Mouse (Mus musculus) intestine, postnatal 0 days (tissue): ENCODE data around the gene Fam192a. TPM values are rescaled to one million over a fixed set of nuclear protein-coding genes. Genes with fewer than 3 reads are reported as not detected.

Experiments
- ATAC-seq: fragments of 200-750 bp; cut with Nextera tagmentation; 2 replicates; pipeline ENCODE4 v1.8.0; 2017; ENCODE audit warnings: mild to moderate bottlenecking, moderate TSS enrichment, moderate library complexity
- H3K27ac ChIP-seq: fragments of 300-500 bp; sonication (generic); 2 replicates; pipeline ENCODE4 v1.5.1; 2014; ENCODE audit warnings: mild to moderate bottlenecking, low read depth, low read length, moderate library complexity
- H3K27me3 ChIP-seq: fragments of 300-500 bp; sonication (generic); replicated peaks from 2 replicates; pipeline ENCODE4 v1.6.1; 2014; ENCODE audit warnings: low read length, mixed read lengths; ENCODE audit not compliant: control insufficient read depth, insufficient read depth
- H3K36me3 ChIP-seq: fragments of 300-500 bp; sonication (generic); 2 replicates; pipeline ENCODE4 v1.6.1; 2014; ENCODE audit warnings: mild to moderate bottlenecking, moderate library complexity; ENCODE audit not compliant: control insufficient read depth, insufficient read depth
- H3K4me1 ChIP-seq: fragments of 300-500 bp; sonication (generic); replicated peaks from 2 replicates; pipeline ENCODE4 v1.6.1; 2014; ENCODE audit warnings: antibody characterized with exemption, low read length, mixed read lengths; ENCODE audit not compliant: control insufficient read depth, insufficient read depth
- H3K4me2 ChIP-seq: fragments of 300-500 bp; sonication (generic); replicated peaks from 2 replicates; pipeline ENCODE4 v1.6.1; 2014; ENCODE audit warnings: low read depth, mild to moderate bottlenecking, moderate library complexity
- H3K4me3 ChIP-seq: fragments of 300-500 bp; sonication (generic); 2 replicates; pipeline ENCODE4 v1.5.1; 2014; ENCODE audit warnings: low read depth, low read length
- H3K9ac ChIP-seq: fragments of 300-500 bp; sonication (generic); 2 replicates; pipeline ENCODE4 v1.6.1; 2014; ENCODE audit warnings: mild to moderate bottlenecking, low read depth, low read length
- H3K9me3 ChIP-seq: fragments of 300-500 bp; sonication (generic); 2 replicates; pipeline ENCODE4 v1.6.1; 2016; ENCODE audit warnings: mixed run types; ENCODE audit not compliant: control insufficient read depth
- CTCF ChIP-seq: sonication (generic); IDR thresholded peaks from 2 replicates; pipeline ENCODE4 v1.5.1; 2016; ENCODE audit warnings: low read depth, mild to moderate bottlenecking, control low read depth, antibody characterized with exemption, moderate library complexity
- WGBS: fragments of 180-500 bp; shearing (Covaris S2); extraction: QIAGEN DNeasy Blood & Tissue Kit; methylation state at CpG from one replicate; pipeline ENCODE4 v1.1.7; 2014; 5-methylcytosine and 5-hydroxymethylcytosine counted together
- polyA plus RNA-seq: library from polyadenylated mRNA; unstranded; fragments of >200 nt; fragmentation: Nextera tagmentation; extraction: Ambion mirVana; gene quantifications from 2 replicates; pipeline ENCODE4 v1.2.1, GENCODE M21; 2015

The Fam192a gene
- 44.5 and 57.0 TPM in 2 replicates for polyA plus RNA-seq

DNA sequence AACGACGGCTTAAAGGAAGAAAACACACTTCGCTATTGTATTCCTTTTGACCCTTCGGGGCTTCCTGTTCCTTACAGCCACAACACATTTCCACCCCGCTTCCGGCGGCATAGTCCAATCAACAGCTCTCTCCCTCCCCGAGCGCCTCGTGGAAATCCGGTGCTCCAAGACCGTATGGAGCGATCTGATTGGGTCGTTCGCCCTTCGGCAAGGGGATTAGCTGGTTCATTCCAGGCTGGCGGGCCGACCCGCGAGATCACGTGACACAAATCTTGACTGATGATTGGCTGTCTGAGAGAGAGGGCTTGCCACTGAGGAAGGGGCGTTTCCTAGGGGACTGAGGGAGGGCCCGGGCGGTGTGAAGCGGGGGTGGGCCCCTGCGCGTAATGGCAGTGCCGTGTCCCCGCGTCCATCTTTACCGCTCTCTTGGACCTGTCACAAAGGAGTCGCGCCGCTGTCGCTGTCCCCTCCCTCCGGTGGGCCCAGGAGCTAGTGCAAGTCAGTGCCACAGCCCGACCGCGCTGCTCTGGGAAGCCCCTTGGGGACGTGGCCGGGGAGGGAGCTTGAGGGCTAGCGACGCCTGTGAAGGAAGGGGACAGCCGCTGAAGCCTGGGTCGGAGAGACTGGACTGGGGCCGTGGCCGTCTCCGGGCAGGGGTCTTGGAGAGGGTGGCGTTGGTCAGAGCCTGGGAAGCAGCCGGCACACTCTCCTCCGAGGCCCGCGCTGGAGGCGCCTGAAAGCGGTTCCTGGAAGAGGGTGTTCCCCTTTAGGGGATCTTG, at the start of gene Fam192a, which contains the start of gene Rspry1:
Fam192a (minus strand) TSS at position 391 of the 779 bp plus-strand sequence.
Rspry1 (plus strand) TSS at position 331 of the 779 bp plus-strand sequence.
- H3K4me1 ChIP-seq: no peaks in the 10 kb centered on the region
- H3K27me3 ChIP-seq: no peaks in the 10 kb centered on the region
- peak within 1 kb of the TSS; percentile 96 for H3K27ac ChIP-seq
- 0 out of 2 replicates have a peak, but pooled peaks have one; percentile 4 for TF ChIP-seq CTCF
- ATAC-seq: peak; percentile 100
- no peaks in the 10 kb centered on the region for H3K36me3 ChIP-seq
- WGBS: under 1% methylated on average over 55 of the region's 55 CpGs
- peak within 1 kb of the TSS; percentile 89 for H3K4me2 ChIP-seq
- peak within 1 kb of the TSS; percentile 97 for H3K9ac ChIP-seq
- no peaks in the 10 kb centered on the region for H3K9me3 ChIP-seq
- peak within 1 kb of the TSS; percentile 100 for H3K4me3 ChIP-seq

DNA sequence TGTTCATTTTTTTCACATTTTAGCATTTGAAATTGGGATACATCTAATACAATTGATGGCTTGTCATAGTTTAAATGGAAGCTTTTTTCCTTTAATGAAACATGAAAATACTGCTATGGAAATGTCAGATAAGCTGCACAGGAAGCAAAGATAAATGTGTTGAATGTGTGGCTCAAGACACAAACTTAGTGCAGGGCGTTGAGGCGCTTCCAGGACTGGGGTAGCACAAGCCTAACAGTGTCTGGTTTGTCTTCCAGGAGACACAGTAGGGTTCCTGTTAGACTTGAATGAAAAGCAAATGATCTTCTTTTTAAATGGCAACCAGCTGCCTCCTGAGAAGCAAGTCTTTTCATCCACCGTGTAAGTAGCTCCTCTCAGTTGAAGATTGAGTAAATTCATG, 47.7 kb upstream of the Fam192a start:
- TF ChIP-seq CTCF: no peak
- ATAC-seq: no peak

DNA sequence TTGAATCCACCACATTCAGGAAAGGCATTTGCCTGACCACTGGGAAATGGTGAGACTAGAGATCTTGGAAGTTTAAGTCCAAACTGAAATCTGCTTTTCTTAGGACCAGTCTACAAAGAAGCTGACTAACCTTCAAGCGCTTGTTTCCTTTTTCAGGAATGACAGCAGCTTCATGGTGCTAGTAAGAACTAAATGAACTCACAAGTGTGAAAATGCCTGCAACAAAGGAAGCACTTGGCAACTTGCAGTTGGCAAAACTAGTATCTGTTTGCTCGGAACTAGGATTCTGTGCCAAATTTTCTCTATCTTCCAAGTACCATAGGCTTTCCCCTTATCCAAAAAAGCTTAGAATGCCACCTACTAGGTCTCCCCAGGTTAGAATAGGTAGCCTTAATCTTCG, 44.4 kb upstream of the Fam192a start:
- no peaks in the 10 kb centered on the region for H3K27me3 ChIP-seq
- H3K4me1 ChIP-seq: no peaks in the 10 kb centered on the region
- no peak for ATAC-seq
- H3K36me3 ChIP-seq: peaks cover 55% of the 10 kb centered on the region
- H3K4me3 ChIP-seq: no peak overlapping the region
- no peak overlapping the region for H3K4me2 ChIP-seq
- 91% methylated on average over 3 of the region's 3 CpGs for WGBS
- H3K27ac ChIP-seq: no peak overlapping the region
- no peak for TF ChIP-seq CTCF
- H3K9ac ChIP-seq: no peak overlapping the region
- no peaks in the 10 kb centered on the region for H3K9me3 ChIP-seq

More for the DNA sequence above, 47.7 kb upstream of the Fam192a start:
- Histone ChIP-seq H3K4me1 (no peaks in the 10 kb centered on the region), H3K9ac (no peak overlapping the region), H3K9me3 (no peaks in the 10 kb centered on the region), H3K27me3 (no peaks in the 10 kb centered on the region), H3K4me2 (no peak overlapping the region), H3K4me3 (no peak overlapping the region), H3K27ac (no peak overlapping the region), H3K36me3 (peaks cover 58% of the 10 kb centered on the region)
- 87% methylated on average over 3 of the region's 3 CpGs for WGBS

- Histone ChIP-seq H3K9ac (no peak overlapping the region), H3K9me3 (no peaks in the 10 kb centered on the region), H3K27ac (no peak overlapping the region), H3K36me3 (peaks cover 58% of the 10 kb centered on the region), H3K27me3 (no peaks in the 10 kb centered on the region), H3K4me3 (no peak overlapping the region), H3K4me2 (no peak overlapping the region), H3K4me1 (no peaks in the 10 kb centered on the region)
- TF ChIP-seq CTCF: no peak
- 59% methylated on average over 1 of the region's 1 CpGs for WGBS
- no peak for ATAC-seq
Measured at GRCm38 (mm10) chr8:94645202-94645601, 43.4 kb upstream of the Fam192a start.

- ATAC-seq: no peak
- H3K27ac ChIP-seq: no peak overlapping the region
- H3K36me3 ChIP-seq: peaks cover 60% of the 10 kb centered on the region
- TF ChIP-seq CTCF: 0 out of 2 replicates have a peak, but pooled peaks have one; percentile 33
- H3K4me2 ChIP-seq: no peak overlapping the region
- H3K27me3 ChIP-seq: no peaks in the 10 kb centered on the region
- 87% methylated on average over 3 of the region's 3 CpGs for WGBS
- no peaks in the 10 kb centered on the region for H3K9me3 ChIP-seq
- no peak overlapping the region for H3K4me3 ChIP-seq
- H3K4me1 ChIP-seq: no peaks in the 10 kb centered on the region
- H3K9ac ChIP-seq: no peak overlapping the region
Measured at GRCm38 (mm10) chr8:94641938-94642337, 40.1 kb upstream of the Fam192a start.

DNA sequence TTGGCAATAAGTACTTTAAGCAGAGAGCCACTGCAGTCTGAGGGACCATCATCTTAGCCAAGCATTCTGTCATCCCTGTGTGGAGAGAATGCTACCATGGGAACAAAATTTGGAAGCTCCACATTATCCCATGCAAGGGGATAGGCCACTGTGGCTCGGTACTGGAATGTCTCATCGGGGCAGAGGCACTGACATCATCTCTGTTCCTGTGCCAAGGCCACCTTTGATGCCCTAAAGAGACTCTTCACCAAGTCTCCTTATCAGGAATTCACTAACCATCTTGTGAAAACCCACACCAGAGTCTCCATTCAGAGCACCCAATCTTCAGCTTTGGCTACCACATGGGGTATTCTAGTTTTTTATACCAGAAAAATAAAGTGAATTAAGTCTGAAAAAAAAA, 39.4 kb upstream of the Fam192a start:
- WGBS: 91% methylated on average over 2 of the region's 2 CpGs
- no peak overlapping the region for H3K9ac ChIP-seq
- H3K4me1 ChIP-seq: no peaks in the 10 kb centered on the region
- TF ChIP-seq CTCF: no peak
- H3K27ac ChIP-seq: no peak overlapping the region
- H3K27me3 ChIP-seq: no peaks in the 10 kb centered on the region
- H3K4me3 ChIP-seq: no peak overlapping the region
- ATAC-seq: no peak
- H3K9me3 ChIP-seq: no peaks in the 10 kb centered on the region
- peaks cover 53% of the 10 kb centered on the region for H3K36me3 ChIP-seq
- H3K4me2 ChIP-seq: no peak overlapping the region
